Mouse (Mus musculus): ENCODE results near the gene Sh3bp4.

DNA sequence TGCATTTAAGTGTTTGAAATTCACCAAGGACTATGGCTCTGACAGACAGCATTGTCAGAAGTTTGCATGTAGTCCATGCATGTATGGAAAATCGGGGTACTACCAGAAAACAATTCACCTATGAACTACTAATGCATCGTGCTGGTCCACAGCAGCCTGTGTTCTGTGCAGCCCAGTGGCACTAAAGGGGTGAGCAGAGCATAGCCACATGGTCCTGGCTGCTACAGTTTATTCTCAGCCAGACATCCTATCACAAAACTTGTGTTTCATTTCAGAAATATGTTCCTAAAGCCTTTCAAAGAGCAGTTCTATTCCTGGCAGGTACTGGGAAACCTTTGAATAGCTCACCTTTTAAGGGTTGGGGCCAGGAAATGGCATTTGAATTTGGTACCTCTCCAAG is 8.0 kb downstream of the Sh3bp4 start:
- TF ChIP-seq CTCF (IDR thresholded peaks at IDR 0.05; ENCODE audit: borderline replicate concordance, insufficient read depth, low read depth, low read length) (no peak), POLR2A (IDR thresholded peaks at IDR 0.05; ENCODE audit: borderline replicate concordance, insufficient read depth, low read length) (no peak)
